Mouse (Mus musculus) liver, embryonic 14.5 days (tissue): ENCODE measurements at regions not wholly inside any gene's neighbourhood (a gene's known extent, or its start where the extent isn't known, plus 50 kb on each side); places are given as distances from the start of the nearest gene placed in this dataset.

Experiments used
- CTCF ChIP-seq: IDR thresholded peaks from 2 replicates; pipeline ENCODE4 v1.5.1; 2016; ENCODE audit warnings: antibody characterized with exemption, low read depth, control low read depth
- EP300 ChIP-seq: IDR thresholded peaks from 2 replicates; pipeline ENCODE4 v1.6.1; 2016; ENCODE audit warnings: antibody characterized with exemption, low read depth

GRCm38 (mm10) chr17:88330129-88330528 lies 110.4 kb upstream of the Foxn2 start:
- TF ChIP-seq CTCF (peak; percentile 46; the same call in 1 of the 2 replicates), EP300 (no peak)
